Mouse (Mus musculus) CD4-positive, CD25-positive, alpha-beta regulatory T cell, adult 4 months (primary cell): ENCODE results near the gene Morn1. TPM values are rescaled to one million over a fixed set of nuclear protein-coding genes. Genes with fewer than 3 reads are reported as not detected.

ENCODE experiments used
- polyA plus RNA-seq, 2 experiments: library from polyadenylated mRNA; unstranded; fragments of 100-300 nt; shearing (Covaris generic); gene quantifications; one replicate each; pipeline ENCODE4 v1.2.1; 2017

Gene Morn1
- polyA plus RNA-seq, 2 experiments from 2014 or later, result 1.9 to 4.5 TPM

Other genes with a start within 250 kb of the Morn1 start
- not detected for gene Ttc34, start 249.1 kb upstream of the Morn1 start, polyA plus RNA-seq
- gene Mmel1, start 217.0 kb upstream of the Morn1 start, polyA plus RNA-seq, result not detected
- gene Fam213b, start 187.4 kb upstream of the Morn1 start, polyA plus RNA-seq, result 10 to 100 TPM in 1 of 2 experiments, 1 to 10 TPM in 1; 5.4 to 11.3 TPM
- 10 to 100 TPM; 12.0 to 22.3 TPM for gene Tnfrsf14, start 158.0 kb upstream of the Morn1 start, polyA plus RNA-seq
- gene Hes5, start 125.7 kb upstream of the Morn1 start, polyA plus RNA-seq, result under 1 TPM in 1 of 2 experiments, not detected in 1; 0.59 TPM
- gene Pank4, start 122.5 kb upstream of the Morn1 start, polyA plus RNA-seq, result 10 to 100 TPM; 40.8 to 61.1 TPM
- gene Plch2, start 29.8 kb upstream of the Morn1 start, polyA plus RNA-seq, result not detected
- 10 to 100 TPM in 1 of 2 experiments, 1 to 10 TPM in 1; 9.7 to 10.4 TPM for gene Pex10, start 19.6 kb upstream of the Morn1 start, polyA plus RNA-seq
- gene Rer1, start 195 bp upstream of the Morn1 start, polyA plus RNA-seq, result 100 to 1,000 TPM in 1 of 2 experiments, 10 to 100 TPM in 1; 84.8 to 110 TPM
- gene Ski, start 136.0 kb downstream of the Morn1 start, polyA plus RNA-seq, result 10 to 100 TPM; 20.6 to 28.2 TPM
- 10 to 100 TPM; 50.4 to 58.5 TPM for gene Faap20, start 163.2 kb downstream of the Morn1 start, polyA plus RNA-seq